Mouse (Mus musculus) layer of hippocampus, adult 11-12 months (tissue): ENCODE results near the gene Ubac2.

Source experiments
- DNase-seq: peaks from one replicate; pipeline ENCODE4 v3.0.0; 2022; ENCODE audit warnings: low spot score

Ubac2 gene

GRCm38 (mm10) chr14:121894511-121895135, 16.2 kb downstream of the Ubac2 start:
- DNase-seq, result no peak

GRCm38 (mm10) chr14:121895316-121895715, 16.9 kb downstream of the Ubac2 start:
- no peak for DNase-seq

- DNase-seq, result no peak
Observed at GRCm38 (mm10) chr14:121896126-121897090, 18.0 kb downstream of the Ubac2 start.

- no peak for DNase-seq
Observed at GRCm38 (mm10) chr14:121897773-121898172, 19.4 kb downstream of the Ubac2 start.

GRCm38 (mm10) chr14:121898509-121898908, 20.1 kb downstream of the Ubac2 start:
- DNase-seq, result no peak

- no peak for DNase-seq
Observed at GRCm38 (mm10) chr14:121899071-121899470, 20.7 kb downstream of the Ubac2 start.

- no peak for DNase-seq
Observed at GRCm38 (mm10) chr14:121901511-121901910, 23.1 kb downstream of the Ubac2 start.

- no peak for DNase-seq
Observed at GRCm38 (mm10) chr14:121903381-121903876, 25.0 kb downstream of the Ubac2 start.

- DNase-seq, result no peak
Observed at GRCm38 (mm10) chr14:121904754-121905153, 26.3 kb downstream of the Ubac2 start.

- no peak for DNase-seq
Observed at GRCm38 (mm10) chr14:121906341-121906991, 28.0 kb downstream of the Ubac2 start.

- DNase-seq, result no peak
Observed at GRCm38 (mm10) chr14:121906992-121907681, 28.7 kb downstream of the Ubac2 start.

- no peak for DNase-seq
Observed at GRCm38 (mm10) chr14:121909868-121910267, 31.4 kb downstream of the Ubac2 start.

- DNase-seq, result no peak
Observed at GRCm38 (mm10) chr14:121912501-121912900, 34.1 kb downstream of the Ubac2 start.

GRCm38 (mm10) chr14:121915143-121915542, 36.7 kb downstream of the Ubac2 start:
- no peak for DNase-seq

GRCm38 (mm10) chr14:121915621-121916020, 37.2 kb downstream of the Ubac2 start, which contains the start of gene Gpr18:
Gpr18 (minus strand) TSS chr14:121915781.
- no peak for DNase-seq

- DNase-seq, result no peak
Observed at GRCm38 (mm10) chr14:121916311-121917094, 38.1 kb downstream of the Ubac2 start.

- DNase-seq, result no peak
Observed at GRCm38 (mm10) chr14:121918266-121918665, 39.8 kb downstream of the Ubac2 start.

- DNase-seq, result no peak
Observed at GRCm38 (mm10) chr14:121919752-121920151, 41.3 kb downstream of the Ubac2 start.

GRCm38 (mm10) chr14:121920511-121921124, 42.2 kb downstream of the Ubac2 start:
- DNase-seq, result no peak

- DNase-seq, result no peak
Observed at GRCm38 (mm10) chr14:121922016-121922415, 43.6 kb downstream of the Ubac2 start.
